Mouse (Mus musculus) yolk sac, embryonic 10.5 days (tissue): ENCODE data around the gene 2510002D24Rik.
"Not testable (repeated sequence)": the region's sequence is repeated elsewhere in the genome, so short reads cannot be mapped to it uniquely, and the experiment has no call there.

Experiments
- DNase-seq: peaks from one replicate; pipeline ENCODE4 v3.0.0-alpha.2; 2017; ENCODE audit warnings: low spot score

Gene 2510002D24Rik

GRCm38 (mm10) chr16:18849521-18850190 lies 13.3 kb downstream of the 2510002D24Rik start:
- not testable (repeated sequence) for DNase-seq

GRCm38 (mm10) chr16:18858551-18858950 lies 22.2 kb downstream of the 2510002D24Rik start:
- peak; percentile 34 for DNase-seq

- DNase-seq = no peak
Observed at GRCm38 (mm10) chr16:18860186-18860585, 23.8 kb downstream of the 2510002D24Rik start.

GRCm38 (mm10) chr16:18870495-18870894 lies 34.1 kb downstream of the 2510002D24Rik start:
- DNase-seq = not testable (repeated sequence)

GRCm38 (mm10) chr16:18876091-18876441 lies 39.7 kb downstream of the 2510002D24Rik start:
- DNase-seq = no peak

- peak; percentile 96 for DNase-seq
Observed at GRCm38 (mm10) chr16:18876442-18877308, 40.3 kb downstream of the 2510002D24Rik start, which contains the start of the genes Mrpl40 and Hira. Mrpl40 (minus strand) TSS chr16:18876862. Hira (plus strand) TSS chr16:18877037.

GRCm38 (mm10) chr16:18877386-18878090 lies 41.2 kb downstream of the 2510002D24Rik start:
- peak; percentile 80 for DNase-seq

- DNase-seq = no peak
Observed at GRCm38 (mm10) chr16:18878091-18878720, 41.8 kb downstream of the 2510002D24Rik start.

GRCm38 (mm10) chr16:18884044-18884443 lies 47.7 kb downstream of the 2510002D24Rik start:
- no peak for DNase-seq
